Mouse (Mus musculus) right cerebral cortex, postnatal 10 days (tissue): Measurements from ENCODE around the gene Plscr1.

Experiments
- DNase-seq, 2 experiments: peaks; one replicate each; pipeline ENCODE4 v3.0.0; 2021; ENCODE audit warnings: low spot score in 2 of 2

Gene Plscr1

DNA sequence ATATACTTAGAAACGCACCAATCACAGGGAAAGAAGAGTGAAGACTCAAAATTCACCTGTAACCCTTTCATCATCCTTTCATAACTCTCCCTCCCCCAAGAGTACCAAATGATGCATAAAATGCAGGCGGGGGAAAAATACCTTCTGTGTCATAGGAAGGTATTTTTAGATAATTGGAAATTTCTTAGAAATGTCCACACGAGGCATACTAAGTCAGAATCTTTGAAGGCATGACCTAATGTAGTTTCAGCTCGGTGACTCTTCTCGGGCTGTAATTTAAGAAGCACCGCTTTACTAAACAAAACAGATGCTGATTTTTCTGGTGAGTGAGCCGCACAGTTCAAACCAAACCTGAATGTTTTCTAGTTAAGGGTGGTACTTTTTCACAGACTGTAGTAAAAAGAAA lies at the start of gene Plscr1:
TSS of gene Plscr1 (plus strand) at position 304 of the 406 bp plus-strand sequence.
- no peak for DNase-seq

DNA sequence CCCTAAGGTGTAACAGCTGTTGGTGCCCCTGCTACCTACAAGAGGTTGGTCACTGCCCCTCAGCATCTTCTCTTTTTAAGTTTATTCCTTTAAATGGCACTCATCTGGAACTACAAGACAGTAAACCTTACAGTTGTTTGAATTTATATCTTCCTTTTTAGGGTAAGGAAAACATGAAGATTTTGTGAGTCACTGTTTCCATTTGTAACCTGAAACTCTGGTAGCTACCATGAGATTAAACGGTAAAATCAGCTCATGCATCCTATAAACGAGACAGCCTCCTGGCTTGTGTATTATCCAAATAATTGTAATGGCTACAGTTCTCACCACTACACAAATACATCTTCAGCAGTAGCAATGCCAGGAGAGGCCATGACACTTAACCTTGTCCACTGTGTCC lies 45.2 kb upstream of the Plscr1 start:
- no peak for DNase-seq

GRCm38 (mm10) chr9:92207307-92207706 lies 42.2 kb upstream of the Plscr1 start:
- peak; percentile 52 to 75 for DNase-seq

DNA sequence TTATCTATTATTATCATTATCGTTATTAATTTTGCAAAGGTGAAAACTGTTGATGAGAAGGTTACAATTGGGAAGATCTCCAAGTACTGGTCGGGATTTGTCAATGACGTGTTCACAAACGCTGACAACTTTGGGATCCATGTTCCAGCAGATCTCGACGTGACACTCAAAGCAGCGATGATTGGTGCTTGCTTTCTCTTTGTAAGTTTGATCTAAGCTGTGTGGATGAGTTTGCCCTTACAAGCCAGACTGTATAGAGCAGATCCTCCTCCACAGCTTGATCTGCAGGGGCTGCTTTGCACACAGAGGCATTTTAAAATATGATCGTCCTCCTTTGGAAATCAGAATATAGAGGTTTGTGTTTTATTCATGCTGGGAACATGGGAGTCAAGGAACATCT lies 41.8 kb upstream of the Plscr1 start:
- no peak for DNase-seq

GRCm38 (mm10) chr9:92209850-92210249 lies 39.7 kb upstream of the Plscr1 start:
- DNase-seq = no peak

GRCm38 (mm10) chr9:92210386-92210967 lies 39.1 kb upstream of the Plscr1 start:
- no peak for DNase-seq

GRCm38 (mm10) chr9:92211048-92211447 lies 38.5 kb upstream of the Plscr1 start:
- DNase-seq = no peak

- DNase-seq = no peak
Observed at GRCm38 (mm10) chr9:92217484-92217883, 32.1 kb upstream of the Plscr1 start.

DNA sequence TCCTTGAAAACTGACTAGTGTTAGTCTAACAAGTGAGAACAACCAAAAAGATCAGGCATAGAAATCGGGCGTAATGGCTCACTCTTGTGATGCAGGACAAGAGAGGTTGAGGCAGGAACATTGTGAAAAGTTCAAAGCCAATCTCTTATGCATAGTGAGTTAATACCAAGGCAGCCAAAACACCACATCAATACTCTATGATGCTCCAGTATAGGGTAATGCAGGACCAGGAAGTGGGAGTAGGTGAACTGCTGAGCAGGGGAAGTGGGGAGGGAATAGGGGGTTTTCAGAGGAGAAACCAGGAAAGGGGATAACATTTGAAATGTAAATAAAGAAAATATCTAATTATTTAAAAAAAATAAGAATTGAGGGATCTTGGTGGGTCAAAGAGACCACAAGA lies 31.7 kb upstream of the Plscr1 start:
- DNase-seq = no peak

- no peak for DNase-seq
Observed at GRCm38 (mm10) chr9:92220151-92220550, 29.4 kb upstream of the Plscr1 start.

DNA sequence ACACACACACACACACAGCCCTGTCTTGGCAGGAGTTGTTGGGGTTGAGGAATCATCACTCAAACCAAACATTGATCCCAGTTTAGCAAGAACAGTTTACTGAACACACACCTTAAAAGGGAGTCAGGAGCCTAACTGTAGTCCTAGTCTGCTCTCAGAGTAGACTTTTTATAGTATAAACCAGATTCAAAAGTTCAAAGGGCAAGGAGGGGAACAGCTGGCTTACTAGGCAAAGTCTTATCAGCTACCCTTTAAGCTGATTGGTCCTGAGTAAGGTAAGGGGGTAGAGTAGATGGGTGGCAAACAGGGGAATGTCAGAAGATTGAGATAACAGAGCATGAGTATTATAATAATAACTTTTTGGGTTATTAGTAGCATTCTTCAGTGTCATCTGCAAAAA lies 28.1 kb upstream of the Plscr1 start:
- no peak for DNase-seq

DNA sequence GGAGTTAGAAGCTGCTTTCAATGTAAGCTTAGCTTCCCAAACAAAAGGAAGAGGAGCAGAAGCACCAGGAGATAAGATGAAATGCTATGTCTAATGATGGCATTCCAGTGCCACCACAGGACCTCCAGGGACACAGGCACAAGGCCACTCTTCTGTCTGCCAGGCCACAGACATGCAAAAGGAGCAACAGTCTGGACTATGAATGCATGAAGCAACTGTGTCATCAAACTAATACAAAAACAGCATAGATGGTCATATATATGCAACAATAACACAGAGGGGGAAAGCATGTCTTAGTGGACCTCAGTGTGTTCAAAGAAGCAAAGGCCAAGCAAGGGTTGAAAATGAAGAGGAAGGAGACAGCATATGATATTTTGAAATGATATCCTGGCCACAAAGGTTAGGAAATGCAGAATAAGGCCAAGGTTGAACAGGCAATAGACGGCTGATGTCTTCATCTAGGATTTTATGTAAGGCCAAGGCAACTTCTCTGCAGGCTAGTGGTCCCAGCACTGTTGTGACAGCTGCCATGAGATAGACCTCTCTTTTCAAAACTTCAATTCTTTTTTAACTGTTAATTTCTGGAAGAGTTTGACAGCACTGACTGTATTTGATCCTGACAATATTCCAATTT lies 24.8 kb upstream of the Plscr1 start:
- DNase-seq = no peak

GRCm38 (mm10) chr9:92226127-92226655 lies 23.4 kb upstream of the Plscr1 start:
- DNase-seq = no peak

- DNase-seq = no peak
Observed at GRCm38 (mm10) chr9:92226795-92227194, 22.8 kb upstream of the Plscr1 start.

GRCm38 (mm10) chr9:92228867-92229832 lies 20.4 kb upstream of the Plscr1 start:
- DNase-seq = no peak

DNA sequence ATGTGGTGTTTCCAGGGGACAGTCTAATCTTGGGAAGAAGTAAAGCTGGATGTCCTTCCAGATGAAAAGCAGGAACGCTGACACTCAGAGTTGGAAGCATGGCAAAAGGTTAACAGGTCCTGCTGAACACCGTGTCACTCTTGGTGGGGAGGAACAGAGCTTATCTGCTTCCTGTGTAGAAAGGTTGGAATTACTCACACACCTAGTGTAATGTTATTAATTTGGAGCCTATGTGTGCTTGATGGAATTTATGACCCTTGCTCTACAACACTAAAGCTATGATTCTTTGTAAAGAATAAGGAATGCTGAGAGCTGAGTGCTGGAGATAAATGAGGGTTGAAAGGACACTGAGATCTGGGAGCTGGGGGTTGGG lies 19.7 kb upstream of the Plscr1 start:
- no peak for DNase-seq

- DNase-seq = no peak
Observed at GRCm38 (mm10) chr9:92234901-92235458, 14.6 kb upstream of the Plscr1 start.

DNA sequence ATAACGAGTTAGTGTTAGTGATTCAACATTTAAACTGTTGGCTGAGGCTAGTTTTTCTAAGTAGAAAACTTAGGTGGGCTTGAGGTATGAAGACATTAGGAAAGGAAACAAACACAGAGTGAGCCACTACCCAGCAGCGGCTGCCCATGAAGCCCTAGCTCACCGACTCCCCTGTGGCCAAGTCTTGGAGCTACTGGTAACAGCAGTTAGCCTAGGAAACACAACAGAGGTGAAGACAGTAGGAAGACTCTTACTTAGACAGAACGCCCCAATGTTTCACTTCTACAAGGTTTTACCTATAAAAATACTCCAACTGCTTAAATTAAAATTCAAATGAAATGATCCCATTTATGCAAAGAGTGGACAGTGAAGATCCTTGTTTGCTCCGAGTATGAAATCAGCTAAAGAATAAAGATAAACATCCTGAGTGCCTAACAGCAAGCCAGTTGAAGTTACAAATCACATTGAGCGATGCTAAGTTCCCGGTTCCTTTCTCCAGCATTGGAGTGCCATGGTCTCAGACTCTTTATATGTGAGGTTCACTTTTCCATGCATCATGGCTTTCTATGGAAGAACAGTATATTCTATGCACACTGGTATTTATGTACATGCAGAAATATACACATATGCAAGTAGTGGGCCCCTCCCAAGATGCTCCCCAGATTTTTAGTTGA lies 640 bp upstream of the Plscr1 start:
- no peak for DNase-seq

GRCm38 (mm10) chr9:92249987-92250772 lies 630 bp downstream of the Plscr1 start:
- DNase-seq = peak; percentile 50 to 56

DNA sequence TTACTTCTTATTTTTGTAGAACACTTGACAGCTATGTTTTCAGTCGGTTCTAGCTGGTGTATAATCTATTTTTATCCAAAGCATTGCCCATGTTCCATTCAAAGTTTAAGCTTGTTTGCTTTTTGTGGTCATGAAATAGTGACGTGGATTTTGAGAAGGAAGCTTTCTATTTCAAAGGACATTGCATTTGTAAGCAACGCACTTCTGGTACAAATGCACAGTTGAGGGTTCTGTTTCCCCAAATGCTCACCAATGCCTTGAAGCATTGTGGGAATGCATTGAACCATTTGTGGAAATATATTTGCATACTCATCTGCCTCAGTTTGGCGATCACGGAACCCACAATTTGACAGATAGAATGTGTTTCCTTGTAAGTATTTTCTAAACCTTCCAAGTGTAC lies 3.2 kb downstream of the Plscr1 start:
- DNase-seq = no peak
